ENCODE assay signal across 12 mouse cellular contexts in the genomic region with DNA sequence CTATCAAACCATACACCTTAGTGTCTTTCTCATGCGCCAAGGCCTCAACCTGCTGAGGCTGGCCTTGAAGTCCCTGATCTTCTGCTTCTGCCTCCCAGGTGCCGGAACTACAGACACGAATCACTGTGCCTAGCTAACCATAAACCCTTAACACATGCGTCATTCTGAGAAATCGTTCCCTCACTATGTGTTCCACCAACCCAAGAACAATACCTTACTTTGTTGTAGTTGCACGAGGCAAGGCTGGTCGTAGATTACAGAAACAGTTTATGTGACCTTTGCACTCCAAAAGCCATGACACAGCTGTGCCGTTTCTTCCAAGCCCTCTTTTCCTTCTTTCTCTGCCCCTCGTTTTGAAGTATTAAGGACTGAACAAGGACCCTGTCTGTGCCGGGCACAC. TPM values are rescaled to one million over a fixed set of nuclear protein-coding genes. Genes with fewer than 3 reads are reported as not detected.
DNase-seq lines count a peak whose midpoint lies in the region; ATAC-seq and TF ChIP-seq lines count a peak whose summit lies in the region.
"Had no signal": no experiment of that assay in that cellular context is flagged by ENCODE, and none has a peak within 500 bp of the region (broad histone marks: within the 10 kb centered on the region; RNA-seq: fewer than 3 reads in every experiment).

No protein-coding gene starts in this region.

- DNase-seq in neural tube, embryonic 10.5 days (ENCODE audit: extremely low spot score, low spot score), result peak; percentile 23
- peak; percentile 49 for DNase-seq in embryo, embryonic 10 days (ENCODE audit: low spot score)
- peak; percentile 44 for DNase-seq in stomach, postnatal 0 days (ENCODE audit: low spot score)
- no peak for DNase-seq in adrenal gland, postnatal 25 days
- DNase-seq: gastrocnemius, postnatal 14 days had no signal

- no peak overlapping the region for H3K9ac ChIP-seq in neural tube, embryonic 15.5 days (replicated peaks)
- H3K9ac ChIP-seq in intestine, postnatal 0 days (ENCODE audit: low read depth, low read length), result no peak overlapping the region
- H3K9ac ChIP-seq in stomach, postnatal 0 days (ENCODE audit: low read length), result no peak overlapping the region
- H3K9ac ChIP-seq in midbrain, embryonic 13.5 days (replicated peaks), result no peak overlapping the region
- H3K9ac ChIP-seq: heart, embryonic 15.5 days; hindbrain, embryonic 15.5 days; liver, embryonic 14.5 days had no signal

- no peak overlapping the region for H3K27ac ChIP-seq in neural tube, embryonic 15.5 days (replicated peaks)
- H3K27ac ChIP-seq in intestine, postnatal 0 days (ENCODE audit: low read depth, low read length), result peak overlapping the region; percentile 91
- H3K27ac ChIP-seq in stomach, postnatal 0 days (replicated peaks), result peak overlapping the region; percentile 79
- H3K27ac ChIP-seq in midbrain, embryonic 13.5 days, result no peak overlapping the region
- H3K27ac ChIP-seq: hindbrain, embryonic 15.5 days; liver, embryonic 14.5 days had no signal

- H3K27me3 ChIP-seq in neural tube, embryonic 15.5 days (replicated peaks), result no peaks in the 10 kb centered on the region
- H3K27me3 ChIP-seq in intestine, postnatal 0 days (replicated peaks; ENCODE audit: control insufficient read depth, insufficient read depth, low read length), result no peaks in the 10 kb centered on the region
- no peaks in the 10 kb centered on the region for H3K27me3 ChIP-seq in stomach, postnatal 0 days (ENCODE audit: control insufficient read depth, insufficient read depth, low read length)
- H3K27me3 ChIP-seq in midbrain, embryonic 13.5 days, result no peaks in the 10 kb centered on the region
- H3K27me3 ChIP-seq: heart, embryonic 15.5 days; hindbrain, embryonic 15.5 days; megakaryocyte, embryonic 14.5 days had no signal

- TF ChIP-seq CTCF in intestine, postnatal 0 days (IDR thresholded peaks at IDR 0.05; ENCODE audit: low read depth), result no peak
- no peak for TF ChIP-seq CTCF in stomach, postnatal 0 days (IDR thresholded peaks at IDR 0.05; ENCODE audit: low read depth)

- WGBS in neural tube, embryonic 15.5 days, result 52% methylated on average over 10 of the region's 10 CpGs
- 17% methylated on average over 10 of the region's 10 CpGs for WGBS in intestine, postnatal 0 days
- WGBS in stomach, postnatal 0 days, result 38% methylated on average over 10 of the region's 10 CpGs
- WGBS in midbrain, embryonic 13.5 days, result 75% methylated on average over 10 of the region's 10 CpGs

- no peaks in the 10 kb centered on the region for H3K9me3 ChIP-seq in neural tube, embryonic 15.5 days (replicated peaks)
- no peaks in the 10 kb centered on the region for H3K9me3 ChIP-seq in intestine, postnatal 0 days (ENCODE audit: control insufficient read depth)
- H3K9me3 ChIP-seq in stomach, postnatal 0 days (ENCODE audit: control insufficient read depth, low read length), result no peaks in the 10 kb centered on the region
- no peaks in the 10 kb centered on the region for H3K9me3 ChIP-seq in midbrain, embryonic 13.5 days
- H3K9me3 ChIP-seq: heart, embryonic 15.5 days; hindbrain, embryonic 15.5 days; megakaryocyte, embryonic 14.5 days had no signal

- H3K4me2 ChIP-seq in neural tube, embryonic 15.5 days, result no peak overlapping the region
- peak overlapping the region; percentile 37; the same call in 1 of the 2 replicates for H3K4me2 ChIP-seq in intestine, postnatal 0 days (replicated peaks; ENCODE audit: low read depth)
- no peak overlapping the region for H3K4me2 ChIP-seq in stomach, postnatal 0 days (replicated peaks; ENCODE audit: low read depth)
- no peak overlapping the region for H3K4me2 ChIP-seq in midbrain, embryonic 13.5 days (replicated peaks)
- H3K4me2 ChIP-seq: heart, embryonic 15.5 days; hindbrain, embryonic 15.5 days had no signal

- H3K4me1 ChIP-seq in neural tube, embryonic 15.5 days, result 0 out of 2 replicates have a peak, but pooled peaks cover 2% of the 10 kb centered on the region
- no peaks in the 10 kb centered on the region for H3K4me1 ChIP-seq in intestine, postnatal 0 days (replicated peaks; ENCODE audit: control insufficient read depth, insufficient read depth, low read length)
- H3K4me1 ChIP-seq in stomach, postnatal 0 days (replicated peaks; ENCODE audit: control insufficient read depth, insufficient read depth), result no peaks in the 10 kb centered on the region; the same call in 1 of the 2 replicates
- H3K4me1 ChIP-seq in midbrain, embryonic 13.5 days (replicated peaks), result no peaks in the 10 kb centered on the region
- H3K4me1 ChIP-seq: hindbrain, embryonic 15.5 days had no signal

- no peak overlapping the region for H3K4me3 ChIP-seq in neural tube, embryonic 15.5 days (replicated peaks)
- H3K4me3 ChIP-seq in intestine, postnatal 0 days (ENCODE audit: low read depth, low read length), result no peak overlapping the region
- no peak overlapping the region for H3K4me3 ChIP-seq in stomach, postnatal 0 days (ENCODE audit: low read depth, low read length)
- no peak overlapping the region for H3K4me3 ChIP-seq in midbrain, embryonic 13.5 days (replicated peaks)
- H3K4me3 ChIP-seq: heart, embryonic 15.5 days; hindbrain, embryonic 15.5 days had no signal

- no peak for TF ChIP-seq EP300 in stomach, postnatal 0 days (optimal IDR thresholded peaks at IDR 0.05)

- ATAC-seq in neural tube, embryonic 15.5 days (ENCODE audit: low FRiP score), result no peak
- ATAC-seq in intestine, postnatal 0 days, result peak; percentile 91
- peak; percentile 84 for ATAC-seq in stomach, postnatal 0 days (ENCODE audit: low FRiP score, low TSS enrichment)
- ATAC-seq in midbrain, embryonic 13.5 days, result no peak

- no peaks in the 10 kb centered on the region for H3K36me3 ChIP-seq in neural tube, embryonic 15.5 days
- peaks cover 8% of the 10 kb centered on the region; the same call in 1 of the 2 replicates for H3K36me3 ChIP-seq in intestine, postnatal 0 days (ENCODE audit: control insufficient read depth, insufficient read depth)
- no peaks in the 10 kb centered on the region for H3K36me3 ChIP-seq in stomach, postnatal 0 days (ENCODE audit: control insufficient read depth, insufficient read depth, low read length)
- H3K36me3 ChIP-seq in midbrain, embryonic 13.5 days, result no peaks in the 10 kb centered on the region
- H3K36me3 ChIP-seq: heart, embryonic 15.5 days; hindbrain, embryonic 15.5 days had no signal

RNA-seq across cellular contexts. Expression of gene Taok3, which starts 40.6 kb away (rescaled TPM):
- polyA plus RNA-seq in neural tube, embryonic 15.5 days (2015; fragmentation: Nextera tagmentation; extraction: Ambion mirVana), result 63.8 and 67.1 TPM in 2 replicates
- 40.4 and 47.7 TPM in 2 replicates for polyA plus RNA-seq in intestine, postnatal 0 days (2015; fragmentation: Nextera tagmentation; extraction: Ambion mirVana)
- 23.1 and 24.2 TPM in 2 replicates for polyA plus RNA-seq in stomach, postnatal 0 days (2015; fragmentation: Nextera tagmentation; extraction: Ambion mirVana)
- polyA plus RNA-seq in midbrain, embryonic 13.5 days (2015; fragmentation: Nextera tagmentation; extraction: Ambion mirVana), result 43.7 TPM in 2 replicates
- 35.0 and 51.8 TPM in 2 replicates for total RNA-seq in adrenal gland, postnatal 25 days (2021)

RNA-seq across cellular contexts. Expression of gene Suds3, which starts 44.6 kb away (rescaled TPM):
- polyA plus RNA-seq in neural tube, embryonic 15.5 days (2015; fragmentation: Nextera tagmentation; extraction: Ambion mirVana), result 79.4 and 81.9 TPM in 2 replicates
- 41.8 and 47.2 TPM in 2 replicates for polyA plus RNA-seq in intestine, postnatal 0 days (2015; fragmentation: Nextera tagmentation; extraction: Ambion mirVana)
- 42.2 and 46.9 TPM in 2 replicates for polyA plus RNA-seq in stomach, postnatal 0 days (2015; fragmentation: Nextera tagmentation; extraction: Ambion mirVana)
- 83.5 and 90.1 TPM in 2 replicates for polyA plus RNA-seq in midbrain, embryonic 13.5 days (2015; fragmentation: Nextera tagmentation; extraction: Ambion mirVana)
- total RNA-seq in adrenal gland, postnatal 25 days (2021), result 119 and 125 TPM in 2 replicates

Comparison
In these comparisons a context has a peak if more than half of its experiments do, and no peak if none do; other contexts are left out.
1. ATAC-seq: peak in intestine, postnatal 0 days (single experiment) and stomach, postnatal 0 days (single experiment); none in neural tube, embryonic 15.5 days (single experiment) and midbrain, embryonic 13.5 days (single experiment).
2. H3K27ac ChIP-seq: peak in intestine, postnatal 0 days (single experiment) and stomach, postnatal 0 days (single experiment); none in neural tube, embryonic 15.5 days (single experiment) and midbrain, embryonic 13.5 days (single experiment).